11 mouse cellular contexts compared by ENCODE assay signal in genomic region chr1:93071487-93071971, GRCm38 (mm10). TPM values are rescaled to one million over a fixed set of nuclear protein-coding genes. Genes with fewer than 3 reads are reported as not detected.
DNase-seq lines count a peak whose midpoint lies in the region; ATAC-seq lines count a peak whose summit lies in the region.
"Had no signal": no experiment of that assay in that cellular context is flagged by ENCODE, and none has a peak within 500 bp of the region (broad histone marks: within the 10 kb centered on the region; RNA-seq: fewer than 3 reads in every experiment).

No protein-coding gene starts in this region.

- H3K4me2 ChIP-seq in hindbrain, embryonic 13.5 days, result no peak overlapping the region
- H3K4me2 ChIP-seq in forebrain, embryonic 12.5 days, result no peak overlapping the region
- H3K4me2 ChIP-seq: embryonic facial prominence, embryonic 13.5 days; neural tube, embryonic 12.5 days had no signal

- WGBS in hindbrain, embryonic 13.5 days, result 80% methylated on average over 18 of the region's 18 CpGs
- WGBS in hindbrain, embryonic 10.5 days, result 88% methylated on average over 18 of the region's 18 CpGs
- WGBS in forebrain, embryonic 12.5 days, result 73% methylated on average over 18 of the region's 18 CpGs

- no peak for DNase-seq in hindbrain, embryonic 10.5 days (ENCODE audit: low spot score)
- DNase-seq in A20 (ENCODE audit: low read depth, low spot score), result peak; percentile 77
- peak; percentile 28 for DNase-seq in lung, postnatal 14 days
- DNase-seq in urinary bladder, postnatal 14 days (ENCODE audit: low spot score), result no peak
- no peak for DNase-seq in thymus, postnatal 4 days
- DNase-seq in spleen, postnatal 14 days (ENCODE audit: low spot score in 2 of 2), result no peak

- 0 out of 2 replicates have a peak, but pooled peaks cover 7% of the 10 kb centered on the region for H3K4me1 ChIP-seq in hindbrain, embryonic 13.5 days (replicated peaks)
- H3K4me1 ChIP-seq in hindbrain, embryonic 10.5 days (replicated peaks), result no peaks in the 10 kb centered on the region
- H3K4me1 ChIP-seq in forebrain, embryonic 12.5 days, result peaks cover 15% of the 10 kb centered on the region; the same call in 1 of the 2 replicates
- H3K4me1 ChIP-seq: neural tube, embryonic 12.5 days had no signal

- H3K27ac ChIP-seq in hindbrain, embryonic 13.5 days, result 0 out of 2 replicates have a peak overlapping the region, but pooled peaks have one; percentile 35
- no peak overlapping the region for H3K27ac ChIP-seq in hindbrain, embryonic 10.5 days
- H3K27ac ChIP-seq in forebrain, embryonic 12.5 days, result peak overlapping the region; percentile 80
- H3K27ac ChIP-seq: embryonic facial prominence, embryonic 13.5 days; neural tube, embryonic 12.5 days had no signal

- no peak for ATAC-seq in hindbrain, embryonic 13.5 days (ENCODE audit: low FRiP score)
- peak; percentile 81; the same call in 1 of the 2 replicates for ATAC-seq in forebrain, embryonic 12.5 days (ENCODE audit: low FRiP score)
- ATAC-seq: intestine, postnatal 0 days had no signal

- H3K36me3 ChIP-seq in hindbrain, embryonic 13.5 days, result peaks cover 99% of the 10 kb centered on the region
- H3K36me3 ChIP-seq in hindbrain, embryonic 10.5 days, result peaks cover 72% of the 10 kb centered on the region
- peaks cover 89% of the 10 kb centered on the region for H3K36me3 ChIP-seq in forebrain, embryonic 12.5 days (replicated peaks)

- H3K4me3 ChIP-seq in hindbrain, embryonic 13.5 days, result no peak overlapping the region
- H3K4me3 ChIP-seq in hindbrain, embryonic 10.5 days, result no peak overlapping the region
- no peak overlapping the region for H3K4me3 ChIP-seq in forebrain, embryonic 12.5 days (replicated peaks)
- H3K4me3 ChIP-seq: embryonic facial prominence, embryonic 13.5 days; neural tube, embryonic 12.5 days had no signal

- no peaks in the 10 kb centered on the region for H3K9me3 ChIP-seq in hindbrain, embryonic 13.5 days
- H3K9me3 ChIP-seq in hindbrain, embryonic 10.5 days, result no peaks in the 10 kb centered on the region
- no peaks in the 10 kb centered on the region for H3K9me3 ChIP-seq in forebrain, embryonic 12.5 days
- H3K9me3 ChIP-seq: embryonic facial prominence, embryonic 13.5 days; neural tube, embryonic 12.5 days had no signal

- H3K27me3 ChIP-seq in hindbrain, embryonic 13.5 days, result no peaks in the 10 kb centered on the region
- no peaks in the 10 kb centered on the region for H3K27me3 ChIP-seq in hindbrain, embryonic 10.5 days (ENCODE audit: insufficient read depth, poor library complexity, severe bottlenecking)
- H3K27me3 ChIP-seq in forebrain, embryonic 12.5 days, result no peaks in the 10 kb centered on the region
- H3K27me3 ChIP-seq: embryonic facial prominence, embryonic 13.5 days; neural tube, embryonic 12.5 days had no signal

- no peak overlapping the region for H3K9ac ChIP-seq in hindbrain, embryonic 13.5 days
- no peak overlapping the region for H3K9ac ChIP-seq in forebrain, embryonic 12.5 days
- H3K9ac ChIP-seq: embryonic facial prominence, embryonic 13.5 days; neural tube, embryonic 12.5 days had no signal

RNA-seq across cellular contexts. Expression of gene Kif1a, which starts 30.2 kb away (rescaled TPM):
- 340 and 349 TPM in 2 replicates for polyA plus RNA-seq in hindbrain, embryonic 13.5 days (2015; fragmentation: Nextera tagmentation; extraction: Ambion mirVana)
- polyA plus RNA-seq in hindbrain, embryonic 10.5 days (2016; fragmentation: Nextera tagmentation; extraction: Ambion mirVana), result 48.2 and 79.0 TPM in 2 replicates
- polyA plus RNA-seq in forebrain, embryonic 12.5 days (2016; fragmentation: Nextera tagmentation; extraction: Ambion mirVana), result 129 and 140 TPM in 2 replicates

Comparison
In these comparisons a context has a peak if more than half of its experiments do, and no peak if none do; other contexts are left out.
1. DNase-seq: peak in A20 (single experiment) and lung, postnatal 14 days (single experiment); none in hindbrain, embryonic 10.5 days (single experiment), urinary bladder, postnatal 14 days (single experiment), thymus, postnatal 4 days (single experiment) and spleen, postnatal 14 days (0 of 2).